Mouse (Mus musculus): ENCODE results near the gene Gna15. TPM values are rescaled to one million over a fixed set of nuclear protein-coding genes. Genes with fewer than 3 reads are reported as not detected.

Gna15 gene
- total and polyA plus RNA-seq, 3 experiments, result 23.0 to 142 (median 33.0) TPM

GRCm38 (mm10) chr10:81541363-81541762 is 17.3 kb upstream of the Gna15 start:
- TF ChIP-seq E2F4 (IDR thresholded peaks at IDR 0.05; ENCODE audit: borderline replicate concordance, low read depth, low read length), result no peak
- TF ChIP-seq CHD1 (IDR thresholded peaks at IDR 0.05; ENCODE audit: low read depth, low read length), result no peak
- no peak for TF ChIP-seq MYB (IDR thresholded peaks at IDR 0.05; ENCODE audit: low read depth, low read length)
- no peak for TF ChIP-seq ZMIZ1 (IDR thresholded peaks at IDR 0.05; ENCODE audit: low read depth, low read length)
- TF ChIP-seq NELFE (IDR thresholded peaks at IDR 0.05; ENCODE audit: low read depth, low read length), result no peak
- no peak for TF ChIP-seq GABPA (IDR thresholded peaks at IDR 0.05; ENCODE audit: low read depth, low read length)
- TF ChIP-seq MYC (IDR thresholded peaks at IDR 0.05; ENCODE audit: low read depth, low read length), result no peak
- no peak for TF ChIP-seq CTCF (IDR thresholded peaks at IDR 0.05 in 2 of 3, conservative IDR thresholded peaks at IDR 0.05 in 1 of 3; ENCODE audit: control insufficient read depth in 1 of 3, insufficient read depth in 1 of 3, low read depth in 2 of 3, low read length in 3 of 3, poor library complexity in 1 of 3, severe bottlenecking in 1 of 3)
- TF ChIP-seq ZKSCAN1 (IDR thresholded peaks at IDR 0.05; ENCODE audit: low read depth, low read length), result no peak
- TF ChIP-seq ELF1 (IDR thresholded peaks at IDR 0.05; ENCODE audit: low read depth, low read length), result no peak
- no peak for TF ChIP-seq UBTF (IDR thresholded peaks at IDR 0.05; ENCODE audit: borderline replicate concordance, insufficient read depth, low read depth, low read length)
- no peak for TF ChIP-seq RAD21 (IDR thresholded peaks at IDR 0.05; ENCODE audit: low read depth, low read length)
- TF ChIP-seq HCFC1 (IDR thresholded peaks at IDR 0.05; ENCODE audit: low read depth, low read length), result no peak
- TF ChIP-seq TCF12 (IDR thresholded peaks at IDR 0.05; ENCODE audit: low read depth, low read length), result no peak
- no peak for TF ChIP-seq ZNF384 (IDR thresholded peaks at IDR 0.05; ENCODE audit: low read depth, low read length)
- Histone ChIP-seq H3K79me2 (ENCODE audit: control insufficient read depth, insufficient read depth, low read length, poor library complexity) (peaks cover 64% of the 10 kb centered on the region), H3K4me1 (ENCODE audit: control insufficient read depth in 1 of 2, insufficient read depth in 2 of 2, low read length in 2 of 2) (peaks cover 6 to 10% of the 10 kb centered on the region in 2 experiments; a peak in 3 of 4 replicates), H3K9me3 (replicated peaks; ENCODE audit: insufficient read depth, low read length) (no peaks in the 10 kb centered on the region), H3K9ac (ENCODE audit: control insufficient read depth, low read depth, low read length, poor library complexity, severe bottlenecking) (no peak overlapping the region), H3K4me3 (ENCODE audit: control insufficient read depth in 1 of 2, insufficient read depth in 1 of 2, low read depth in 2 of 2, low read length in 2 of 2) (no peak overlapping the region), H3K27ac (ENCODE audit: control insufficient read depth, low read depth, low read length) (no peak overlapping the region), H3K27me3 (ENCODE audit: control insufficient read depth in 1 of 2, insufficient read depth in 2 of 2, low read length in 2 of 2) (no peaks in the 10 kb centered on the region), H3K36me3 (ENCODE audit: control insufficient read depth in 1 of 2, insufficient read depth in 2 of 2, low read length in 2 of 2) (peaks cover 0 to 5% of the 10 kb centered on the region in 2 experiments; a peak in 2 of 4 replicates)
- no peak for DNase-seq (ENCODE audit: low read depth, low spot score)

GRCm38 (mm10) chr10:81538321-81539048 is 14.5 kb upstream of the Gna15 start:
- Histone ChIP-seq H3K79me2 (ENCODE audit: control insufficient read depth, insufficient read depth, low read length, poor library complexity) (peaks cover 53% of the 10 kb centered on the region), H3K36me3 (ENCODE audit: control insufficient read depth in 1 of 2, insufficient read depth in 2 of 2, low read length in 2 of 2) (peaks cover under 1 to 1% of the 10 kb centered on the region in 2 experiments; a peak in 2 of 4 replicates), H3K27ac (ENCODE audit: control insufficient read depth, low read depth, low read length) (no peak overlapping the region), H3K9ac (ENCODE audit: control insufficient read depth, low read depth, low read length, poor library complexity, severe bottlenecking) (no peak overlapping the region), H3K4me3 (ENCODE audit: control insufficient read depth in 1 of 2, insufficient read depth in 1 of 2, low read depth in 2 of 2, low read length in 2 of 2) (no peak overlapping the region), H3K27me3 (ENCODE audit: control insufficient read depth in 1 of 2, insufficient read depth in 2 of 2, low read length in 2 of 2) (no peaks in the 10 kb centered on the region), H3K9me3 (replicated peaks; ENCODE audit: insufficient read depth, low read length) (no peaks in the 10 kb centered on the region), H3K4me1 (ENCODE audit: control insufficient read depth in 1 of 2, insufficient read depth in 2 of 2, low read length in 2 of 2) (peaks cover 0 to 2% of the 10 kb centered on the region in 2 experiments; a peak in 1 of 4 replicates)
- TF ChIP-seq USF1 (IDR thresholded peaks at IDR 0.05; ENCODE audit: low read depth, low read length) (no peak), MEF2A (IDR thresholded peaks at IDR 0.05; ENCODE audit: extremely low read depth, insufficient replicate concordance, low read depth, low read length, poor library complexity, severe bottlenecking) (no peak), RCOR1 (IDR thresholded peaks at IDR 0.05; ENCODE audit: low read depth, low read length) (no peak), ETS1 (IDR thresholded peaks at IDR 0.05; ENCODE audit: low read depth, low read length) (no peak), TCF12 (IDR thresholded peaks at IDR 0.05; ENCODE audit: low read depth, low read length) (no peak), MXI1 (IDR thresholded peaks at IDR 0.05; ENCODE audit: low read depth, low read length) (no peak), GABPA (IDR thresholded peaks at IDR 0.05; ENCODE audit: low read depth, low read length) (no peak), ZKSCAN1 (IDR thresholded peaks at IDR 0.05; ENCODE audit: low read depth, low read length) (no peak), NELFE (IDR thresholded peaks at IDR 0.05; ENCODE audit: low read depth, low read length) (no peak), POLR2AphosphoS2 (IDR thresholded peaks at IDR 0.05; ENCODE audit: low read length) (no peak), MYC (IDR thresholded peaks at IDR 0.05; ENCODE audit: low read depth, low read length) (no peak), GATA1 (IDR thresholded peaks at IDR 0.05; ENCODE audit: low read depth, low read length) (no peak), HCFC1 (IDR thresholded peaks at IDR 0.05; ENCODE audit: low read depth, low read length) (no peak), CHD1 (IDR thresholded peaks at IDR 0.05; ENCODE audit: low read depth, low read length) (no peak), MAX (IDR thresholded peaks at IDR 0.05; ENCODE audit: low read length) (no peak), RAD21 (IDR thresholded peaks at IDR 0.05; ENCODE audit: low read depth, low read length) (no peak), BHLHE40 (IDR thresholded peaks at IDR 0.05; ENCODE audit: borderline replicate concordance, low read depth, low read length) (no peak), POLR2A (IDR thresholded peaks at IDR 0.05; ENCODE audit: control insufficient read depth in 1 of 2, insufficient read depth in 1 of 2, low read depth in 1 of 2, low read length in 2 of 2, poor library complexity in 1 of 2) (no peak)
- no peak for DNase-seq (ENCODE audit: low read depth, low spot score)

Measured in MEL (cell line).